Mouse (Mus musculus): ENCODE data around the gene Hepacam2. TPM values are rescaled to one million over a fixed set of nuclear protein-coding genes. Genes with fewer than 3 reads are reported as not detected.
"Not testable (repeated sequence)": the region's sequence is repeated elsewhere in the genome, so short reads cannot be mapped to it uniquely, and the experiment has no call there.

Hepacam2 gene
- polyA plus RNA-seq (2012; rRNA removed) = 5.3 and 7.4 TPM in 2 replicates

DNA sequence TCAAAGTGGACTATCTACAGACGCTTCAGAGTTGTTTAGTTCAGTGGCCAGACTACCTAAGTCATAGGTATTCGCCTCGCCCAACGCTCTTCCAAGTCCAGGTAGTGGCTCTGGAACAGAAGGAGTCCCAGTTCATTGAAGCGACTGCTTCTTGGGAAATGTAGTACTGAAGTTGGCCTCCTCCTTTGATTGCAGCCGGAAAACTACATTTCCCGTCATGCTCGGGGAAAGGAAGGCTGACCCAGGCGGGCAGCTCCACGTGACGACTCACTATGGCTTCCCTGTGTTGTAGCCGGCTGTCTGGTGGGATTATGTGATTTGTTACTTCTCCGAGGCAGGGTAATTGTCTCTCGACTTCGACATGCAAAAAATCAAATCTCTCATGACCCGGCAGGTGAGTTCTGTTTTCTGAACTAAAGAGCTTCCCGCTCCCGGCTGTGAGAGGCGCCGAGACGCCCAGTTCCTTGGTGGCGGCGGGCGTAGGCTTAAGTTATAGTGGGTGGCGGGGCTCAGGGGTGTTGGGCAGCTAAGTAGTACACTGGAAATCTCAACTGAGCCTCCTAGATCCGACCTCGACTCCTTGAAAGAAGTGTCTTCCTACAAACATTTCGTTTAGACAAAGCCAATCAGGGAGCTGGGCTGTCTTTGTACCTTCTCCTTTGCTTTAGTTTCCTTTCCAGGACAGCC lies at the start of gene Hepacam2, which contains the start of gene Vps50:
Gene Hepacam2, minus strand, starts transcription at position 137 of the 687 bp plus-strand sequence.
Gene Vps50, plus strand, starts transcription at position 221 of the 687 bp plus-strand sequence.
- DNase-seq (ENCODE audit: low read depth) = peak; percentile 65

DNA sequence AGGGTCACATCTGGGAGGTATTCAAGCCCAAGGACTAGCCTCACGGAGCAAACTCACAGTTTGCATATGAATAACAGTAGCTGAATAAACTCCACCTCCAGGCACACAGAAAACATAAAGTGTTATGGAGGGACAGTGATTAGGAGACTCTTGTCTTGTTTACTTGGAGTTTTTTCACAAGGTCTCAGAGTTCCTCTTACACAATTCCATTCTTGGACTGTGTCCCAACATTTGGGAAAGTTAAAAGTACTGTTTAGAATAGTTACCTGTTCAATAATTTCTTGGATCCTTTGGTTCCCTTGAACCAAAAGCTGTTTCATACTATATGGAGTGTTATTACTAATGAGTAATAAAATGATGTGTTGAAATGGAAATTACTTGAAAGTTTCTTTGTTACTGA lies 46.9 kb upstream of the Hepacam2 start:
- DNase-seq (ENCODE audit: low read depth) = no peak

DNA sequence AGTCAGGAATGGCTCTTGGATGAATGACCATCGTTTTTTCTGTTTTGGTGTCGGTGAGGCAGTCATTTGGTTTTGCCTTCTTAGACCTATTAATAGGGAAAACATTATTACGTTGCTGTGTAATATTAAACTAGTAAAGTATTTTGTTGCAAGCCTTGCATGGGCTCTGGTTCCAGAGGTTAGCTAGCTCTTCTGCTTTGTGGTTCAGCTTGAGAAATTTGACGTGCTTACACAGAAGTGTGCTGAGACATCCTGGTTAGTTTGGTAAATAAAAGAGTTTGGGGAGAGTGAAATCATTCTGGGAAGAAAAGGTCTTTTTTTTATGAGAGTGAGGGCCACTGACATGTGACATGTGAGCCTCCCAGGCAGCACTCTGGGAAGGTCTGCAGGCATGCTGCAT lies 45.8 kb upstream of the Hepacam2 start:
- no peak for DNase-seq (ENCODE audit: low read depth)

DNA sequence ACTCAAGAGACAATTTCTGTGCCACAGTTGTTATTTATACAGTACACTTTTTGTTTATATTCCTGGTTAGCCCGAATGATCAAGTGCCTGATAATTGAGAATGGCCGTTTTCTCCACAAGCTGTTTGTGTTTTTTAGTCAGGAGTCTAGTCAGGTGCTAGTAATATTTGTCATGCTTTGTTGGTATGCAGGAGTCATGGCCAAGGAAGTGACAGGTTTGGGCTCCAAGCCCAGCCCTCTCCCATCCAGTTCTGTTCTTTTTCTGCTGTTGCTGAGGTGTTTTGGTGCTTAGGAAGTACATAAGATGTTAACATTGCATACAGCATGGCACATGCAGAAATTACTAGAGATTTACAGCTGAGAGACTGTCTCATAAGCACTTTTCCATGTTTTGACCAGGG lies 41.4 kb upstream of the Hepacam2 start:
- DNase-seq (ENCODE audit: low read depth) = no peak

DNA sequence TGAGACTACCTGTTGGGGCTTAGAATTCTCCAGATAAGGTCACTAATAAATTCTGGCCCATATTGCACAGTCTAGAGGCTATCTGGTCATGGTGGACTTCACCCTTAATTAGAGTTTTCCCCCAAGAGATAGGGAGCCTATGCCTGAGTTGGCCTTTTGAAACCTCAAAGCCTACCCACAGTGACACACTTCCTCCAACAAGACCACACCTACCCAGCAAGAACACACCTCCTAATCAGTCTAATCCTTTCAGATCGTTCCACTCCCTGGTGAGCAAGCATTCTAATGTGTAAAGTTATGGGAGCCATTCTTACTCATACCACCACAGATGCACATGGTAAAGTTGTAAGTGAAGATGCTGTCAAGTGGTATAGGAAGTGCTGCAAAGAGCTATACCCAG lies 38.0 kb upstream of the Hepacam2 start:
- no peak for DNase-seq (ENCODE audit: low read depth)

DNA sequence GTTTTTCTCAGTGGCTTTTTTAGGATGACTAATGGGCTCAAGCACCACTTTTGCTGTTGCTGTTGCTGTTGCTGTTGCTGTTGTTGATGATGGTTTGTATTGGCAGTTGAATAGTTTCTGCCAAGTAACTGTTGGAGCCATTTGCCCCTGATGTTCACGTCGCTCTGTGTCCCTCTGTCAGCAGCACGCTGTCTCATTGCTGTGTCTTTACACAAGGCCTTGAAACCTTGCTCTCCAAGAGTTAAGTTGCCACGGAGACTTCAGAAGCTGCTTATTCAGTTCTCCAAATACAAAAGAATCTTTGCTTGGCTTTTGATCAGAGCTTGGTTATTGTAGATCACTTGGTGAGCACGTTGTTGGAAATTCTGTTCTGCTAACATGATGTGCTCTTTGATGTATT lies 33.3 kb upstream of the Hepacam2 start:
- no peak for DNase-seq (ENCODE audit: low read depth)

DNA sequence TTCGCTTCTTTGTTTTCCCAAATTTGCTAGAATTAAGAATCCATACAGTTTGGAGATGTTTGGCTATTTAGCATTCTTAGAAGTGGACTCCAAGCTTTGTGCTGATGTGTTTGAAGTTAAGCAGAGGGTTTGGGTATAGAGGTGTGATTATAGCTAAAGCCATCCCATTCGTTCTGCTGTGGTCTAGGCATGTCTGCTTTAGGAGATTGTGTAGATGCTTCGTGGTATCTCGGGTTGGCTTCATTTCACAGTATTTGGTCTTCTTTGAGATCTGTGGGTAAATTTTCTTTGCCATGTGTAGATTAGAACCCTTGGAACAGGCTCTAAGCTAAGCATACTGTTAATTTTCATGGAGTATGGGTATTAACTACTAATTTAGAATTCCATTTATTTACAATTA lies 30.1 kb upstream of the Hepacam2 start:
- no peak for DNase-seq (ENCODE audit: low read depth)

DNA sequence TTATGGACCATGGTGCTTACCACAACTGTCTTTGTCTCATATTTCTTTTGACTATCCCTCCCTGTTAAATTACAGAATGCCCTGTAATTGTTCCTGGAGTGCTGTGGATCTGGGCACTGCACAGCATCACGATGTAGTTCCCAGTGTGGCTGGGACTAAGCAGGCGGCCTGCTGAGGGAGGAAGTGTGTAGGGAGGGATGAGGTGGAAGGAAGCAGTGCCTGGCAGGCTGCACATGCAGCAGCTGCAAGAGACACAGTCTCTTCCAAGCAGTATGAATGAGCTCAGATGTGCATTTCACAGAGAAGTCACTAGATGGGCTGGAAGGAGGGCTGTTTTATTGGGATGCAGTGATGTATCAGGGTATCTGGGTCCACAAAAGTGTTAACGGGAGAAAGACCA lies 14.5 kb upstream of the Hepacam2 start:
- no peak for DNase-seq (ENCODE audit: low read depth)

DNA sequence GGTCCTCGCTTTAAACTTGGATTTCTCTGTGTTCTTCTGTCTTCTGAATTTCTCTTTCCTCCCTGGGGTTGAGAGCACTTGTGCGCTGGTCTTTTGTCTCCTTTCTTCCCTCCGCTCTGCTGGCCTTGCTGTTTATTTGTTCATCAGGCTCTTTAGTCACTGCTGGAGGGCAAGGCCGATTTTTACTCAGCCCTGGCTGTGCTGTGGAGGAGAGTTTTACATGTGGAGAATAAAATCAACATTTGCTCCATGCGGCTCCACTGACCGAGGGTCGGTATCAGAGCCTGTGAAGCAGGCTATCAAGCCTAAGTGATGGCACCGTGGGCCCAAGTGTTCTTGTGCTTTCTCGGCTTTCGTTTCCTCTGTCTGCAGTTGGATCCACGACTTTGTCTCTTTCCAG lies 13.5 kb upstream of the Hepacam2 start:
- no peak for DNase-seq (ENCODE audit: low read depth)

DNA sequence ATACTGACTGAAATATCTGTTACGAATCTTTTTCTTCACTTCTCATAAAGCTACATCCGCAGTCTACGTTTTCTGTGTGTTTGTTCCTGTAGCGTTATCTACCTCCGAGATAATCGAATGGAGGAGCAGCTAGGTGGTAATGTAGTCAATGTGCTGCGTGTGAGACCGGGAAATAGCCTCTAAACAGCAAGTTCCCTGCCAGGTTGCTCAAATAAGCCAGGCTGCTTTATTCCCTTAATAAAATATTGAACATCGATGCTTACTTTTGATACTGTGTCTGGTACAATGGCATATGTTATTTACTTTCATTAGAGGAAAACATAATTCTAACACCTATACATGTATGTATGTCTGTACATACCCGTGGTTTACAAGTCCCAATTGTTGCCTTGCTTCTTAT lies 13.0 kb upstream of the Hepacam2 start:
- no peak for DNase-seq (ENCODE audit: low read depth)

DNA sequence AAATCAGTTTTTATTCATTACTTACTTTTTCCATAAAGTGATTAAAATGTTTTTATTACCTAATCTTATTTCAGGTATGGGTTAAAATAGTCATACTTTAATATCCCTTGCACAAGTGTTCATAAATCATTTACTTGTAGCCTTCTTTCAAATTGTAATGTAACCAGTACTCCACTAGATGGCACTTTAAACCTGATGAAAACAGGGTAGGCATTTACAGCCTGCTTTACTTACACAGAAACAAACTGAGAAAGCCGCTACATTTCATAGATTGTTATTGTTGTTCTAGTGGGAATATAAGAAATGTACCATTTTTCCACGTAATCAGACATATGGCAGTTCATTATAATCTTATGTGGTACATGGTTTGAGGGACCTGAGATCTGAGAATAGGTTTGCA lies 11.7 kb upstream of the Hepacam2 start:
- no peak for DNase-seq (ENCODE audit: low read depth)

DNA sequence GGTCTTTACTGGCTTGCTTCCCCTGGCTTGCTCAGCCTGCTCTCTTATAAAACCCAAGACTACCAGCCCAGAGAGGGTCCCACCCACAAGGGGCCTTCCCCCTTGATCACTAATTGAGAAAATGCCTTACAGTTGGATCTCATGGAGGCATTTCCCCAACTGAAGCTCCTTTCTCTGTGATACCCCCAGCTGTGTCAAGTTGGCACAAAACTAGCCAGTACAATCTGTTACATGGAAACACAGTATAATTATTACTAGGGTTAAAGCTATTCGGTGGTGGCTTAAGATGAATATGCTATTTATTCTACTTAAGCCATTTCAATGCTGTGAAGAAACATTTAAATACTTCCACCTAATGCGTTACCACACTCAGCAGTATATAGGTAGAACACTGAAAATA lies 10.1 kb upstream of the Hepacam2 start:
- not testable (repeated sequence) for DNase-seq (ENCODE audit: low read depth)

DNA sequence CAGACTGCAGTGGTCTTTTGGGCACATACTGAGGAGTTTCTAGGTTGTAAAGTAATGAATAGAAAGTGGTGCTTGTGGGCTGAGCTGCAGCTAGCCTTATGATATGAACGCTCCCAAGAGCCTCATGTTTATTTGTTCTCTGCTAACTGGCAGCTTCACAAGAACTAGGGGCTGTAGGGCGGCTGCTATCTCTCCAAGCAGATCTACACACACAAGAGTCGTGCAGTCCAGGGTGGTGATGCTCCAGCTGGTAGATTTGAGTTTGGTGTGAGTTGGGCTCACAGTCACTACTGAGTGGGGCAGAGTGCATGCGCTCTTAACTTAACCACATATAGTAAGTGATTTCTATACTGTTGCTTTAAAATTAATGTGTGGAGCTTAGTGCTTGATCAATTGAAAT lies 9.0 kb upstream of the Hepacam2 start:
- DNase-seq (ENCODE audit: low read depth) = no peak

DNA sequence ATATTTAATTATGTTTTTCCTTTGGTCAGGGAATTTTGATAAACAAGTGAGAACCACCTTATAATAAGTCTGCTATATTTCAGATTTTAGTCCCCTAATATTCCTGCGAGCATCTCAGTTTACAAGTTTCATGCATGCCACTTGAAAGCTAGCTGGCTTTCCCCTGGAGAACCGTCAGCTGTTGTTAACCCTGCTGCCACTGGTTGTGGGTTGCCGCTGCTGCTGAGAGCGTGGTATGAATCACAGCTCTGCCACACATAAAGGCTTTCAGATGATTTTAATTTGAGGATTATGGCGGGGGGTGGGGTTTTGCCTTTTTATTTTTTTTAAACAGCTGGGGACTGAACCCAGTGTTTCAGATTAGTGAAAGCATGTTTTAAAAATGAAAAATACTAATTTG lies 7.2 kb upstream of the Hepacam2 start:
- no peak for DNase-seq (ENCODE audit: low read depth)

DNA sequence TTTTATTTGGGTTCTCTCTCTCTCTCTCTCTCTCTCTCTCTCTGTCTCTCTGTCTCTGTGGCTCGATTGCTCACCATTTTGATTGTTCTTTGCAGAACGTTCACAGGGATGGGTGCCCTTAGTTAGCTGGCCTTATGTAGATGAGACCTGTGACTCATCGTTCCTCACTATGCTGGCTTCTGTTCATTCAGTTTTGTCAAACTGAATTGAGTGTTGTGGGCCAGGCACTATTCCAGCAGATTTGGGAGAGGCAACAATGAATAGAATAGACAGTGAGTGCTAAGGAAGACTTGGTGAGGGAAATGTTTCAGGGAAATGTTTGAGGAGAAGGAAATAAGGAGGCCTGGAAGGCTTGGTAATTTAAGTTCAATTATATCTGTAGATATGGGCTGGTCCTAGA lies 2.2 kb upstream of the Hepacam2 start:
- DNase-seq (ENCODE audit: low read depth) = no peak

DNA sequence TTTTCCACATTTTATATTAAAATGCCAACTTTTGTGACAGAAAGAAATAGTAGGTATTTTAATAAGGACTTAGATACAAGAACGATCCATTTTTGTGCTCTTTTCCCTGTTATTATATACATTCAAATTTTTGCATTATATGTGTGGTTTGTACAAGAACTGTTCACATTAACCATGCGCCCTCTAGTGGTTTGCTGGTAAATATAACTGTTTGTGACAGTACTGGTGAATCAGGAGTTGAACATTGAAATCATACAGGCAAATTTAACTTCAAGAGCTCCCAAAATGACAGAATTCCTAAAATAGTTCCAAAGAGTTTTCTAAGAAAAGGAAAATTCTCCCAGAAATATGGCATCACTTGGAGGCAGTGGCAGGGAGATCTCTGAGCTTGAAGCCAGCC lies 1.9 kb downstream of the Hepacam2 start:
- DNase-seq (ENCODE audit: low read depth) = no peak

DNA sequence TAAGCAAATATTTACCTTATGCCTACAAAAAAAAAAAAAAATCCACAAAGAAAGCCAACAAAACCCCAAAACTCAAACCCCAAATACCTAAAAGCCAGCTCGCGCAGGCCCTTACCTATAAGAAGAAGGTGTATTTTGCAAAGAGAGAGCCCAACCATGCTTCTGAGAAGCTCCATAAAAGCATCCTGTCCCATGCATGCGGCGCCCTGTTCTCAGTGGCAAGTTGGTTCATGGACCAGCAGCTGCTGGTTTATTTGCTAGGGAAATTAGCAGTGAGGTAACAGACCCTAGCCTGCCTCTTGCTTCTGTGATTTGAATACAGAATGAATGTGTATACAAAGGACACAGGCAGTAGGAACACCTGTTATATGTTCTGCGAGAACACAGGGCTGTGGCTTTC lies 3.8 kb downstream of the Hepacam2 start:
- no peak for DNase-seq (ENCODE audit: low read depth)

DNA sequence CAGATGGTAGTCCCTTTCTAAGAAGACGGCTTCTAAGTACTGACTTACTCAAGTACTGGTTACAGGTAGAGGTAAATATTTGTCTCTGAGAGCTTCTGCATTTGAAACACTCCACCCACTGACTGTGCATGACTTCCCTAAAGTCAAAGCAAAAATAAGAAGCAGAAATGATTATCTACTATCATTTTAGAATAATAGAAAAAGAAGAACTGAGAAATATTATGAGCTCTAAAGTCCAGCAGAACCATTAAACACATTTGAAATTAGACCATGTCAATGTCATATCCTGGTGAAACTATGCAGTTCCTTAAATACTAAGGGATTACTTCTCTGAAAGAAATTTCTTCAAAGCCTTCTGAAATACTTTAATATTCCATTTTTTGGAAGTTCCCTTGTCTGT lies 10.7 kb downstream of the Hepacam2 start:
- no peak for DNase-seq (ENCODE audit: low read depth)

DNA sequence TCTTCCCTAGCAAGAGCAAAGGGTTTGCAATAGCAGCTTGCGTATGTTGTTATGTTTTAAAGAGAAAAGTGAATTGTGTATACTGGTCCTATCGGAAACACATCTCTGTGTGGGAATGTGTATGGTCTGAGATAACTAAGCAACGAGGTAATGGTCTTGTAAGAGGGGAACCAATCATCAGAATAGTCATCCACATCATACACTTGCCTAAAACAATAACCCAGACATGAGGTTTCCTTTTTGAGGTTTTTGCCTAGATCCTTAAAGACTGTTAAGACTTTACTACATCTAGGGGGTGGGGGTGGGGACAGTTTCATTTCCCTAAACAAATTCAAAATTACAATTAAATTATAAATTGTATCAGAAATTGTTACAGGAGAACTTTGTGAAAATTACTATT lies 13.0 kb downstream of the Hepacam2 start:
- DNase-seq (ENCODE audit: low read depth) = no peak

DNA sequence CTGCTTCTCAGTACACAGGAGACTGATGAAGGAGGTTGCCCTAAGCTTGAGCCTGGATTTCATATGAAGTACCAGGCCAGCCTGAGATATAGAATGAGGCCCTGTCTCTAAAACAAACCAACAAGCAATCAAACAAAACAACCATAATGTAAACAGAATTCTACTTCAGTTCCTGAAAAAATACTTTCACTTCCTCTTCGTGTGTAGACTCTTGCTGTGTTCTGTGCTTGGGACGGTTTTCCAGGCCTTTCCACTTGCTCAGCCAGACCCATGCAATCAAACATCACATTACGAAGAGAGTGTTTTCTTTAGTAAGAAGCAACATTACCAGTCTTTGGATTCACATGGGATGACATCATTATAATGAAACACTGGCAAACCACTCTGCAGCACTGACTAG lies 16.4 kb downstream of the Hepacam2 start:
- DNase-seq (ENCODE audit: low read depth) = no peak

DNA sequence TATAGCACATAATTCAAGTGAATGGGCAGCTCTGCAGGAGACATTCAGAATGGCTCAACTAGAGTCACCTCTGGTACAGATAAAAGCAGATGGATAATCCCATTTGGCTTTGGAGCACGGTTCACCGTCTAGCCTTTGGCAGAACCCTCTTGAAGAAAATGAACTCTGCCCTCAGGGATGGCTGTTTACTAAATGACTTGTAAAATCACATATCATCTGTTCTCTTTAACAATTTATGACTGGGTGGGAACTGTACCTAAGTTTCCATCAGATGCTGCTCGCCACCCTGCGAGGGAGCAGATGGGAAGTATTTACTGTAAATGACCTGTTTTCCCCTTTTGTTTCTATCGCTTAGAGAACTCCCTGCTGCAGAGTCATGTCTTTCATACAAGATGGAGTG lies 18.2 kb downstream of the Hepacam2 start:
- DNase-seq (ENCODE audit: low read depth) = no peak

DNA sequence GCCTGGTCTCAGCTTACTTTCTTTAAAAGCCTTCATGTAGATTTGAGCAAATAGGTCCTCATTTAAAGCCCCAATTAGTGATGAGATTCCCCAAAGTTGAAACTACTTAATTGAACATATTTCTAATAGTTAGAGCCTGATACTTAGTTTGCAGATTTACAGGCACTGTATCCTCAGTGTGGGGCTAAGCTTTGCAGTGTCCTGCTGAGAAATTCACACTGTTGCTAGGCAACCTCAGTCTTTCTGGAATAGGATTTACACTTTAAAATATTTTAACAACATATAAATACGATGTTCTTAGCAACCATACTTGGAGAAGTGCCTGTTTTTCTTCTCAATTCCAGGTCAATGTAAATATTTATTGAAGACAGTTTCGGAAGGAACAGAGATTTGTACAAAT lies 21.8 kb downstream of the Hepacam2 start:
- no peak for DNase-seq (ENCODE audit: low read depth)

DNA sequence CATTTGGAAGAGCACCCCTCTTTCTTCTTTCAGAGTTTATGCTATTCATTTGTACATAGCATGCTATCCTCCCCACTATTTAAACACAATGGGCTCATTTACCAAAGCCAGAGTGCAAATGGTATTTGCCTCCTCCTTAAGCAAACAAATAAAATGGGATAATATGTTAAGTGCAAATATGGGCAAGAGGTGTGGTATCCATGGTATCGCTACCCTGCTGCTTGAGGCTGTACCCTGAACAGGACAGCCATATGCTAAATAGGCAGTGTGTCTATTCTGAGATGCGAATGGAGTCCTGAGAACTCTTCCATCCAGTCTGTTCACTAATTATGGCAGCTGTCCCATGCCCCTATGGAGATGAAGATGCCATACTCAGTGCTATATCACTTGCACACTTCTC lies 27.4 kb downstream of the Hepacam2 start:
- no peak for DNase-seq (ENCODE audit: low read depth)

DNA sequence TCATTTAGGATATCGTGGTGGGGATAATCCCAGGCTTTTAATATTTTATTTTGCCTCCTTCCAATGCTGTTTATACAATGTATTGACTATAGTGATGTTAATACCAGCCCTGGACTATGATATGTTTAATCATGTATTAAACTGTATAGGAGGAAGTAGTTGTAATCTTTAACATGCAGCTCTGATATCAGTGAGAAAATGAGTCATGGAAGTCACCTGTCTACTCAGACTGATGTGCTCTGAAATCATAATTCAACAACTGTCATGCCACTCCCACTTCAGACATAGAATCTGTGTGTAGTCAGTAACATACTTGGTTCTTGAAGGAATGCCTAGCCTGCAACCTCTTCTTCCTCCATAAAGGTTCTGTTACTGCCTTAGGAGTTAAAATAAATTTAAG lies 29.5 kb downstream of the Hepacam2 start:
- no peak for DNase-seq (ENCODE audit: low read depth)
